Mouse (Mus musculus): Measurements from ENCODE around the gene Pex26. TPM values are rescaled to one million over a fixed set of nuclear protein-coding genes. Genes with fewer than 3 reads are reported as not detected.

The Pex26 gene
- polyA plus RNA-seq, 1 experiment from 2014 or later, result 16.4 TPM

GRCm38 (mm10) chr6:121215896-121216295 lies 32.4 kb downstream of the Pex26 start:
- Histone ChIP-seq H3K9ac (replicated peaks; ENCODE audit: low read length) (no peak overlapping the region), H3K27ac (replicated peaks; ENCODE audit: low read depth, low read length) (no peak overlapping the region), H3K4me1 (ENCODE audit: control insufficient read depth, insufficient read depth, low read length) (peaks cover 4% of the 10 kb centered on the region), H3K9me3 (ENCODE audit: control insufficient read depth, low read length) (no peaks in the 10 kb centered on the region), H3K4me3 (replicated peaks; ENCODE audit: low read depth, low read length) (no peak overlapping the region), H3K36me3 (ENCODE audit: control insufficient read depth, insufficient read depth, low read length) (no peaks in the 10 kb centered on the region), H3K27me3 (ENCODE audit: control insufficient read depth, insufficient read depth, low read length) (peaks cover 9% of the 10 kb centered on the region; the same call in 1 of the 2 replicates), H3K4me2 (ENCODE audit: low read length) (no peak overlapping the region)
- WGBS, result 83% methylated on average over 6 of the region's 6 CpGs
- no peak for ATAC-seq (ENCODE audit: low FRiP score, low TSS enrichment)
- no peak for DNase-seq

GRCm38 (mm10) chr6:121216589-121217255 lies 33.3 kb downstream of the Pex26 start:
- no peak overlapping the region for H3K4me3 ChIP-seq (replicated peaks; ENCODE audit: low read depth, low read length)
- peaks cover 3% of the 10 kb centered on the region; the same call in 1 of the 2 replicates for H3K27me3 ChIP-seq (ENCODE audit: control insufficient read depth, insufficient read depth, low read length)
- H3K36me3 ChIP-seq (ENCODE audit: control insufficient read depth, insufficient read depth, low read length), result no peaks in the 10 kb centered on the region
- H3K27ac ChIP-seq (replicated peaks; ENCODE audit: low read depth, low read length), result no peak overlapping the region
- ATAC-seq (ENCODE audit: low FRiP score, low TSS enrichment), result no peak
- 87% methylated on average over 5 of the region's 5 CpGs for WGBS
- H3K4me1 ChIP-seq (ENCODE audit: control insufficient read depth, insufficient read depth, low read length), result no peaks in the 10 kb centered on the region
- no peak overlapping the region for H3K4me2 ChIP-seq (ENCODE audit: low read length)
- DNase-seq, result no peak
- no peaks in the 10 kb centered on the region for H3K9me3 ChIP-seq (ENCODE audit: control insufficient read depth, low read length)
- H3K9ac ChIP-seq (replicated peaks; ENCODE audit: low read length), result no peak overlapping the region

GRCm38 (mm10) chr6:121218002-121218401 lies 34.5 kb downstream of the Pex26 start:
- DNase-seq (no peak), ATAC-seq (ENCODE audit: low FRiP score, low TSS enrichment) (no peak)
- Histone ChIP-seq H3K9ac (replicated peaks; ENCODE audit: low read length) (no peak overlapping the region), H3K4me2 (ENCODE audit: low read length) (no peak overlapping the region), H3K27ac (replicated peaks; ENCODE audit: low read depth, low read length) (no peak overlapping the region), H3K4me1 (ENCODE audit: control insufficient read depth, insufficient read depth, low read length) (no peaks in the 10 kb centered on the region), H3K4me3 (replicated peaks; ENCODE audit: low read depth, low read length) (no peak overlapping the region), H3K9me3 (ENCODE audit: control insufficient read depth, low read length) (no peaks in the 10 kb centered on the region), H3K27me3 (ENCODE audit: control insufficient read depth, insufficient read depth, low read length) (no peaks in the 10 kb centered on the region), H3K36me3 (ENCODE audit: control insufficient read depth, insufficient read depth, low read length) (no peaks in the 10 kb centered on the region)
- 93% methylated on average over 7 of the region's 7 CpGs for WGBS

DNA sequence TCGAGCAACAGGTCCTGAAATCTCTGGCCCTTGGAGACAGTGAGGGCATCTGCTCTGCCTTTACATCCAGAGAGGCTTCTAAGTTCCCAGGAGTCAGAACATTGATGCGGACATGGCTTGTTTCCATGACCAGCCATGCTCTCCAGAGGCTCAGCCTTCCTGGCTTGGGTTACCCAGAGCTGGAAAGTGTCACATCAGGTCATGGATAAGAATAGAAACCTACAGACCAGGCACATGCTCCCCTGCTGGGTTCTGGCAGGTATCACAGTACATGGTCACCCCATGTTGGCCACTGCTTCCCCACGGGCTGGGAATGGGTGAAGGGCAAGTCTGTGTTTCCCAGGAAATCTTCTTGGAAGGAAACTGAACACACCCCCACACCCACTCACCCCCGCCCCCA lies 35.9 kb downstream of the Pex26 start:
- 82% methylated on average over 4 of the region's 4 CpGs for WGBS

GRCm38 (mm10) chr6:121220181-121220580 lies 36.7 kb downstream of the Pex26 start:
- WGBS, result 93% methylated on average over 10 of the region's 10 CpGs
- no peaks in the 10 kb centered on the region for H3K4me1 ChIP-seq (ENCODE audit: control insufficient read depth, insufficient read depth, low read length)
- no peaks in the 10 kb centered on the region for H3K36me3 ChIP-seq (ENCODE audit: control insufficient read depth, insufficient read depth, low read length)

More for the DNA sequence above, 35.9 kb downstream of the Pex26 start:
- Histone ChIP-seq H3K4me3 (replicated peaks; ENCODE audit: low read depth, low read length) (no peak overlapping the region), H3K36me3 (ENCODE audit: control insufficient read depth, insufficient read depth, low read length) (no peaks in the 10 kb centered on the region), H3K9me3 (ENCODE audit: control insufficient read depth, low read length) (no peaks in the 10 kb centered on the region), H3K9ac (replicated peaks; ENCODE audit: low read length) (no peak overlapping the region), H3K27ac (replicated peaks; ENCODE audit: low read depth, low read length) (no peak overlapping the region), H3K4me2 (ENCODE audit: low read length) (no peak overlapping the region), H3K27me3 (ENCODE audit: control insufficient read depth, insufficient read depth, low read length) (no peaks in the 10 kb centered on the region), H3K4me1 (ENCODE audit: control insufficient read depth, insufficient read depth, low read length) (no peaks in the 10 kb centered on the region)
- DNase-seq (no peak), ATAC-seq (ENCODE audit: low FRiP score, low TSS enrichment) (no peak)

DNA sequence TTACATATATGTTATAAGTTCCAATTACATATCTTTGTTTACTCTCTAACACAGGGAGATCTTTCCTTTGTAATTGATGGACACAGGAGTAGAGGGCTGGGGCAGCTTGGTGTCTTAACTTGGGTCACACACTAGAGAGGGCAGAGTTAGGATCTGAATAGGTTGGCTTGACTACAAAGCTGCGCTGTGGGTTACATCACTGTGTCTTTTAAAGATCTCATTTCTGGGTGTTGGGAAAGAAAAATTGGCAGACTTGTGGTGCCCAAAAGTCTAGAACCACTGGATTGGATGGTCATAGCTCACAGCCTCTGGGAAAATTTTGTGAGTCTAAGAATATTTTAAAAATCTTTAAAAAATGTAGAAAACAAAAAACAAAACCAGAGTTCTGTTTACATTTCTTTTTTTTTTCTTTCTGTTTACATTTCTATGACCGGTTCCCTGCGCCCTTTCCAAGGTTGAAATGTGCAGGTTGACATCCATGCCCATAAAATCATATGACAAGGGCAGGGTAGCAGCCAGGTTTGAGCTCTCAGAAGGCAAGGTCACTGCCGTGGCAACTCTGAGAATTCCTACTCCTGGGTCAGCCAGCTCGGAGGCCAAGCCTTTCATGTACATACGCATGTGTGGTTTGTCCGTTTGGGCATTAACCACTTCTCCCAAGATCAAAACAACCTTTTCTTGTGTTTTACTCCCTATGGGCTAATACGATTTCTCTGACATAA lies 38.6 kb downstream of the Pex26 start:
- H3K9ac ChIP-seq (replicated peaks; ENCODE audit: low read length), result no peak overlapping the region
- 90% methylated on average over 8 of the region's 8 CpGs for WGBS
- ATAC-seq (ENCODE audit: low FRiP score, low TSS enrichment), result no peak

More at GRCm38 (mm10) chr6:121220181-121220580, 36.7 kb downstream of the Pex26 start:
- Histone ChIP-seq H3K27me3 (ENCODE audit: control insufficient read depth, insufficient read depth, low read length) (no peaks in the 10 kb centered on the region), H3K4me2 (ENCODE audit: low read length) (no peak overlapping the region), H3K27ac (replicated peaks; ENCODE audit: low read depth, low read length) (no peak overlapping the region), H3K4me3 (replicated peaks; ENCODE audit: low read depth, low read length) (no peak overlapping the region), H3K9me3 (ENCODE audit: control insufficient read depth, low read length) (no peaks in the 10 kb centered on the region), H3K9ac (replicated peaks; ENCODE audit: low read length) (no peak overlapping the region)
- ATAC-seq (ENCODE audit: low FRiP score, low TSS enrichment), result no peak
- DNase-seq, result no peak

GRCm38 (mm10) chr6:121223001-121223400 lies 39.5 kb downstream of the Pex26 start:
- ATAC-seq (ENCODE audit: low FRiP score, low TSS enrichment) (no peak), DNase-seq (no peak)
- Histone ChIP-seq H3K4me3 (replicated peaks; ENCODE audit: low read depth, low read length) (no peak overlapping the region), H3K36me3 (ENCODE audit: control insufficient read depth, insufficient read depth, low read length) (no peaks in the 10 kb centered on the region), H3K4me2 (ENCODE audit: low read length) (no peak overlapping the region), H3K27ac (replicated peaks; ENCODE audit: low read depth, low read length) (no peak overlapping the region), H3K9me3 (ENCODE audit: control insufficient read depth, low read length) (no peaks in the 10 kb centered on the region), H3K9ac (replicated peaks; ENCODE audit: low read length) (no peak overlapping the region), H3K27me3 (ENCODE audit: control insufficient read depth, insufficient read depth, low read length) (no peaks in the 10 kb centered on the region), H3K4me1 (ENCODE audit: control insufficient read depth, insufficient read depth, low read length) (no peaks in the 10 kb centered on the region)
- 96% methylated on average over 14 of the region's 14 CpGs for WGBS

More for the DNA sequence above, 38.6 kb downstream of the Pex26 start:
- Histone ChIP-seq H3K36me3 (ENCODE audit: control insufficient read depth, insufficient read depth, low read length) (no peaks in the 10 kb centered on the region), H3K9me3 (ENCODE audit: control insufficient read depth, low read length) (no peaks in the 10 kb centered on the region), H3K4me2 (ENCODE audit: low read length) (no peak overlapping the region), H3K4me1 (ENCODE audit: control insufficient read depth, insufficient read depth, low read length) (no peaks in the 10 kb centered on the region), H3K4me3 (replicated peaks; ENCODE audit: low read depth, low read length) (no peak overlapping the region), H3K27ac (replicated peaks; ENCODE audit: low read depth, low read length) (no peak overlapping the region), H3K27me3 (ENCODE audit: control insufficient read depth, insufficient read depth, low read length) (no peaks in the 10 kb centered on the region)
- DNase-seq, result no peak

GRCm38 (mm10) chr6:121224067-121224466 lies 40.6 kb downstream of the Pex26 start:
- Histone ChIP-seq H3K4me2 (ENCODE audit: low read length) (no peak overlapping the region), H3K9ac (replicated peaks; ENCODE audit: low read length) (no peak overlapping the region), H3K36me3 (ENCODE audit: control insufficient read depth, insufficient read depth, low read length) (no peaks in the 10 kb centered on the region), H3K4me1 (ENCODE audit: control insufficient read depth, insufficient read depth, low read length) (no peaks in the 10 kb centered on the region), H3K9me3 (ENCODE audit: control insufficient read depth, low read length) (no peaks in the 10 kb centered on the region), H3K27me3 (ENCODE audit: control insufficient read depth, insufficient read depth, low read length) (no peaks in the 10 kb centered on the region), H3K4me3 (replicated peaks; ENCODE audit: low read depth, low read length) (no peak overlapping the region), H3K27ac (replicated peaks; ENCODE audit: low read depth, low read length) (no peak overlapping the region)
- WGBS, result 79% methylated on average over 5 of the region's 5 CpGs
- no peak for ATAC-seq (ENCODE audit: low FRiP score, low TSS enrichment)
- DNase-seq, result no peak

GRCm38 (mm10) chr6:121224993-121225392 lies 41.5 kb downstream of the Pex26 start:
- Histone ChIP-seq H3K9me3 (ENCODE audit: control insufficient read depth, low read length) (no peaks in the 10 kb centered on the region), H3K36me3 (ENCODE audit: control insufficient read depth, insufficient read depth, low read length) (no peaks in the 10 kb centered on the region), H3K27me3 (ENCODE audit: control insufficient read depth, insufficient read depth, low read length) (no peaks in the 10 kb centered on the region), H3K4me3 (replicated peaks; ENCODE audit: low read depth, low read length) (no peak overlapping the region), H3K9ac (replicated peaks; ENCODE audit: low read length) (no peak overlapping the region), H3K4me2 (ENCODE audit: low read length) (no peak overlapping the region), H3K4me1 (ENCODE audit: control insufficient read depth, insufficient read depth, low read length) (no peaks in the 10 kb centered on the region), H3K27ac (replicated peaks; ENCODE audit: low read depth, low read length) (no peak overlapping the region)
- 41% methylated on average over 6 of the region's 6 CpGs for WGBS
- DNase-seq (no peak), ATAC-seq (ENCODE audit: low FRiP score, low TSS enrichment) (no peak)

Data from midbrain, embryonic 14.5 days (tissue).